Mouse (Mus musculus): ENCODE data around the gene Icam1. TPM values are rescaled to one million over a fixed set of nuclear protein-coding genes. Genes with fewer than 3 reads are reported as not detected.

The Icam1 gene
- polyA plus RNA-seq, 1 experiment, result 13.1 TPM

DNA sequence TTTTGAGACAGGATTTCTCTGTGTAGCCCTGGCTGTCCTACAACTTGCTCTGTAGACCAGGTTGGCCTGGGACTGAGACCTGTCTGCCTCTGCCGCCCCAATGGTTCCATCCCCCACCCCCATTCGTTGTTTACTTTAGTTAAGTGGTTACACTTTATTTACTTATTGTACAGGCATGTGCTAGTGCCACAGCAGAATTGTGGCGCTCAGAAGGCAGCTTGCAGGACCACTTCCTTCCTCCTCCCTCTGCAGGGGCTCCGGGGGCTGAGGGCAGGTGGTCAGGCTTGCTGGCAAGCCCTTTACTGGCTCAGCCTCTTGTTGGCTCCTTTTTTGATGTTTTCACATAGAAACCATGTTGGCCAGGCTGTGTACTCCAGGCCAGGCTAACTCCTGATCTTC is 1.4 kb downstream of the Icam1 start:
- 37% methylated on average over 4 of the region's 4 CpGs for WGBS

GRCm38 (mm10) chr9:21018600-21018999 is 2.8 kb downstream of the Icam1 start:
- 65% methylated on average over 2 of the region's 2 CpGs for WGBS
- DNase-seq (ENCODE audit: low read depth, low spot score), result no peak

More for the DNA sequence above, 1.4 kb downstream of the Icam1 start:
- no peak for DNase-seq (ENCODE audit: low read depth, low spot score)

DNA sequence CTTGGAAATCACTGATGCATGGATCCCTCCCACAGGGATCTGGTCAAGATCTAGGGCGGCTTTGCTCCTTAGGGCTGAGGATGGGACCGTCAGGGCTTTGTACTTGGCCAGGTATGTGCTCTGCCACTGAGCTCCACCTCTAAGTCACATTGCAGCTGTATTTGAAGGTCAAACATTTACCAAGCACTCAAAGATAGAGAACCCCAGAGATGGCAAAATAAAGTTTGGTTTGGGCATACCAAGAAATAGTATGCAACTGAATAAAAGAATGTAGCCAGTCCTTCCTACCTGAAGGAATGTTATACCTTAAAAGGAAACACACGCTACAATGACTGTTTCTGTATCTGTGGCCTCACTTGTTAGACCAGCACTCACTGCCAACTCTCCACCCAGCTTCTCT is 5.6 kb downstream of the Icam1 start:
- WGBS, result 87% methylated on average over 3 of the region's 3 CpGs
- DNase-seq (ENCODE audit: low read depth, low spot score), result no peak

DNA sequence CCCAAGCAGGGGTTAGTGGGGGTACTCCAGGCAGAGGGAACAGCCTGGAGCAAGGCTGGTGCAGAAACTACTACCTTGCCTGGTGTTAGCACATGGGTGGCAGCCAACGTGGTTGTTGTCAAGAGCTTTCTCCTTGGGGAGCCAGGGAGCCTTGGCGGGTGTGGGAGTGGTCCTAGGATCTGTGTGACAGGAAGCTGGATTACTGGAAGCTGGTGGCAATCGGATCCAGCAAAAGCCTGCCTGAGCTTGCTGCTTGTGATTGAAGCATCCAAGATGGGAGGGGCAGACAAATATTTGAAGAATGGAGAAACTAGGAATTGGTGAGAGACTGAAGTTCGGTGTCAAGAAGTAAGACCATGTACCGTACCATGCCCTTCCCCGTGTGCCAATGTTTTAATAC is 6.5 kb downstream of the Icam1 start:
- no peak for DNase-seq (ENCODE audit: low read depth, low spot score)
- WGBS, result 49% methylated on average over 6 of the region's 6 CpGs

- WGBS, result 92% methylated on average over 1 of the region's 1 CpGs
- no peak for DNase-seq (ENCODE audit: low read depth, low spot score)
These were observed 6.9 kb downstream of the Icam1 start for GRCm38 (mm10) chr9:21022726-21023125.

- DNase-seq (ENCODE audit: low read depth, low spot score), result no peak
- WGBS, result 46% methylated on average over 19 of the region's 19 CpGs
These were observed 9.5 kb downstream of the Icam1 start for GRCm38 (mm10) chr9:21025258-21025810.

DNA sequence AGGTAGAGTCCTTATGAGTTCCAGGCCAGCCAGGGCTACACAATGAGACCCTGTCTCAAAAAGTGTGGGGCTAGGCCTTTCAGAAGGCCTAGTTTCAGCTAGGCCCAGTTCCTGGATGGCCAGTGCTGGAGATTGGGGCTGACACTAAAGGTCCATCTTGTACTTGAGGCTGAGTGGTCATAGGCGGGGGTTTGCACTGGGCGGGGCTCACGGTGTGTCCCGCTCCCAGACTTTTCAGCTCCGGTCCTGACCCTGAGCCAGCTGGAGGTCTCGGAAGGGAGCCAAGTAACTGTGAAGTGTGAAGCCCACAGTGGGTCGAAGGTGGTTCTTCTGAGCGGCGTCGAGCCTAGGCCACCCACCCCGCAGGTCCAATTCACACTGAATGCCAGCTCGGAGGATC is 11.1 kb downstream of the Icam1 start:
- DNase-seq (ENCODE audit: low read depth, low spot score), result no peak
- WGBS, result 87% methylated on average over 12 of the region's 12 CpGs

DNA sequence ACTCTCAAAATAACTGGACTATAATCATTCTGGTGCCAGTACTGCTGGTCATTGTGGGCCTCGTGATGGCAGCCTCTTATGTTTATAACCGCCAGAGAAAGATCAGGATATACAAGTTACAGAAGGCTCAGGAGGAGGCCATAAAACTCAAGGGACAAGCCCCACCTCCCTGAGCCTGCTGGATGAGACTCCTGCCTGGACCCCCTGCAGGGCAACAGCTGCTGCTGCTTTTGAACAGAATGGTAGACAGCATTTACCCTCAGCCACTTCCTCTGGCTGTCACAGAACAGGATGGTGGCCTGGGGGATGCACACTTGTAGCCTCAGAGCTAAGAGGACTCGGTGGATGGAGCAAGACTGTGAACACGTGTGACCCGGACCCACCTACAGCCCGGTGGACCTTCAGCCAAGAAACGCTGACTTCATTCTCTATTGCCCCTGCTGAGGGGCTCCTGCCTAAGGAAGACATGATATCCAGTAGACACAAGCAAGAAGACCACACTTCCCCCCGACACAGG is 12.0 kb downstream of the Icam1 start:
- no peak for DNase-seq (ENCODE audit: low read depth, low spot score)
- WGBS, result 69% methylated on average over 8 of the region's 8 CpGs

GRCm38 (mm10) chr9:21028560-21029110 is 12.8 kb downstream of the Icam1 start:
- WGBS, result 59% methylated on average over 6 of the region's 6 CpGs
- DNase-seq (ENCODE audit: low read depth, low spot score), result no peak

DNA sequence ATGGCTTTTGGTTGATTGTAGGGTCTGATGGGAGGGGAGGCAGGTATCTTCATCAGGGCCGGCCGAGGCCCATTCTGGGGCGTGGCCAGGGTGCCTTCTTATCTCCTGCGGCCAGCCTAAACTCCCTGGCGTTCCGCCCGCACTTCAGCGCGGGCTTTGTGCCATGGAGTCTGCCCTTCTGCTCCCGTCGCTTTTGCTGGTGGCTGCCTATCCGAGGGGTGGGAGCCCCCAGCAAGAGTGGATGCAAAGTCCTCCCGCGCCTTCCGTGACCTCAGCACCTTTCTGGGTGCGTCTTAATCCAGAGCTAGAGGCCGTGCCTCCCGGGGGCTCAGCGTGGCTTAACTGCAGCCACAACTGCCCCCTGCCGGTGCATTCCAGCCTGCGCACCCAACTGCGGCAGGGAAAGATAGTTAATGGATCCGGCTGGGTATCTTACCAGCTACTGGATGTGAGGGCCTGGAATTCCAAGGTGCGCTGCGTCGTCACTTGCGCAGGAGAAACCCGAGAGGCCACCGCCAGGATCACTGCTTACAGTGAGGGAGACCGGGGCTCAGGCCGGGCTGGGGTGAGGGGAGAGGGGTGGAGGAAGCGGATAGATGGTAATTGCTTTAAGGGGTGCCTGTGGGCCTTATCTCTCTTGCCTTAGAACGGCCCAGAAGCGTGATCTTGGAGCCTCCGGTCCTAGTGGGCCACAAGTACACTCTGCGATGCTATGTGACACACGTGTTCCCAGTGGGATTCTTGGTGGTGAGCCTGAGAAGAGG is 13.7 kb downstream of the Icam1 start, which contains the start of gene Icam4:
Gene Icam4 (plus strand): TSS at position 83 of the 764 bp plus-strand sequence.
- 2% methylated on average over 37 of the region's 37 CpGs for WGBS
- peak; percentile 32 for DNase-seq (ENCODE audit: low read depth, low spot score)

GRCm38 (mm10) chr9:21030055-21030600 is 14.3 kb downstream of the Icam1 start:
- no peak for DNase-seq (ENCODE audit: low read depth, low spot score)
- 29% methylated on average over 22 of the region's 22 CpGs for WGBS

- 0% methylated on average over 13 of the region's 13 CpGs for WGBS
- peak; percentile 90 for DNase-seq (ENCODE audit: low read depth, low spot score)
These were observed 15.0 kb downstream of the Icam1 start for GRCm38 (mm10) chr9:21030781-21031250.

DNA sequence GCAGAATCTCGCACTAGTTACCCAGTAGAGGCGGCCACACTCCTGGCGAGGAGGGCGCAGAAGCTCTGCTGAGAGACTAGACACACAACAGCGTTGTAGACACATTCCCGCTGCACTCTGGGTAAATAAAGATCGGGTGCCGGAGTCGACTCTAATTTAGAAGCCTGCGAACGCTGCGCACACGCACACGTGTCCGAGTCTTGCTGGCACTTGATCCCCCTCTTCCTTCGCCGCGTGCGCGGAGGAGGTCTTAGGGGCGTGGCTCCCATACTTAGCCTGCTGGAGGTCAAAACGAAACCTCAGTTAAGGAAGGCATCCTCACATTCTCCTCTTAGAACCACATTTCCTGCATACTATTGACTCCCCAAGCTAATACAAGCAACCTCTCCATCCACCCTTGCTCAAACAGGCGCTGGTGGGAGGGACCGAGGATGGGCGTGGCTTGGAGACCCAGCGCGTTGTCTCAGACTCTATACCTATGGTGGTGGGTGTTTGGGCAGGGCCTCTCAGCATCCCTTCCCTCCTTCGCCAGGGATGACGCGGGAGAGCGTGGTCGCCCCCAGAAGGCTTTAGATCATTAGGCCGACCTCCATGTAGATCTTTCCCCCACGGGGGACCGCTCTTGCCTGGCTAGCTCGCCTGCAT is 15.6 kb downstream of the Icam1 start:
- under 1% methylated on average over 36 of the region's 36 CpGs for WGBS
- DNase-seq (ENCODE audit: low read depth, low spot score), result no peak

GRCm38 (mm10) chr9:21031896-21032351 is 16.1 kb downstream of the Icam1 start, which contains the start of gene Icam5:
Gene Icam5, plus strand, starts transcription at chr9:21032073.
- DNase-seq (ENCODE audit: low read depth, low spot score), result no peak
- WGBS, result 1% methylated on average over 35 of the region's 35 CpGs

DNA sequence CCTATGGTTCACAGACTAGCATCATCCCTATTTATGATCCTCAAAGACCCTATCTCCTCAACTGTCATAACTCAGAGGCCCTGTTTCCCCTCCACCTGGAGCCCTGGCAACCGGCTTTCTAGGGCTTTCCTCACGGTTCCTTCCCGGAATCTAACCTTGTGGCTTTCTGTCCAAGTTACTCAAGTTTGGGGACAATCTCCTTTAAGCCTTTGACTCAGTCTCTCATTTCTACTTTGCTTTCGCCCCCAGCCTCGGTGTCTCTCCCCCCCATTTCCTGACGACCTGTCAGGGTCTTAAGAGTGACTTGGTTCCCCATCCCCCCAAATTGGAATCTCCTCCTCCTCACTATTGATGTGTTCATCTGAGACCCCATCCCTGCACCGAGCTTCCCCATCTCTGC is 16.7 kb downstream of the Icam1 start:
- WGBS, result 3% methylated on average over 7 of the region's 7 CpGs
- no peak for DNase-seq (ENCODE audit: low read depth, low spot score)

DNA sequence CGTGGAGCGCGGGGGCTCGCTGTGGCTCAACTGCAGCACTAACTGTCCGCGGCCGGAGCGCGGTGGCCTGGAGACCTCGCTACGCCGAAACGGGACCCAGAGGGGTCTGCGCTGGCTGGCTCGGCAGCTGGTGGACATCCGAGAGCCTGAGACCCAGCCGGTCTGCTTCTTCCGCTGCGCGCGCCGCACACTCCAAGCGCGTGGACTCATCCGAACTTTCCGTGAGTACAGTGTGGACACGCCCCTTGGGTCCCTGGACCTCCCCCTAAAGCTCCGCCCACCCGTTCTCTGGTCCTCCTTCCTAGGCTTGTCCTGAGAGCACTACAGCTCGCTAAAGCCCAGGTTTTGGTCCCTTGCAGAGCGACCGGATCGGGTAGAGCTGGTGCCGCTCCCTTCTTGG is 17.4 kb downstream of the Icam1 start:
- under 1% methylated on average over 34 of the region's 34 CpGs for WGBS
- peak; percentile 73 for DNase-seq (ENCODE audit: low read depth, low spot score)

DNA sequence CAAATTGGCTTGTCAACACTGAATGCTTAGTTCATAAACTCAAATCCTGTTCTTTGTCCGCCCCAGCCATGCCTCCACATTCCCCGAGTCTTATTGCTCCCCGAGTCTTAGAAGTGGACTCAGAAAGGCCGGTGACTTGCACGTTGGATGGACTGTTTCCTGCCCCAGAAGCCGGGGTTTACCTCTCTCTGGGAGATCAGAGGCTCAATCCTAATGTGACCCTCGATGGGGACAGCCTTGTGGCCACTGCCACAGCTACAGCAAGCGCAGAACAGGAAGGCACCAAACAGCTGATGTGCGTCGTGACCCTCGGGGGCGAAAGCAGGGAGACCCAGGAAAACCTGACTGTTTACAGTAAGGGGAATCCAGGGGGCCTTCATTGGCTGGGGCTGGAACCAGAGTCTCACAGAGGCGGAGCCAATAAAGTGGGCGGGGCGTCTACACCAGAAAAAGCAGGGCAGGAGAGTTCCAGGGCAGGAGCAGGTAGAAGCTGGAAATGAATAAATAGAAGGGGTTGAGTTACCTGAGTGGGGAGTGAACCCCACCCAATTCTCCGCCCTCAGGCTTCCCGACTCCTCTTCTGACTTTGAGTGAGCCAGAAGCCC is 18.8 kb downstream of the Icam1 start:
- no peak for DNase-seq (ENCODE audit: low read depth, low spot score)
- WGBS, result 10% methylated on average over 17 of the region's 17 CpGs

- no peak for DNase-seq (ENCODE audit: low read depth, low spot score)
- 45% methylated on average over 9 of the region's 9 CpGs for WGBS
These were observed 19.8 kb downstream of the Icam1 start for GRCm38 (mm10) chr9:21035586-21035985.

DNA sequence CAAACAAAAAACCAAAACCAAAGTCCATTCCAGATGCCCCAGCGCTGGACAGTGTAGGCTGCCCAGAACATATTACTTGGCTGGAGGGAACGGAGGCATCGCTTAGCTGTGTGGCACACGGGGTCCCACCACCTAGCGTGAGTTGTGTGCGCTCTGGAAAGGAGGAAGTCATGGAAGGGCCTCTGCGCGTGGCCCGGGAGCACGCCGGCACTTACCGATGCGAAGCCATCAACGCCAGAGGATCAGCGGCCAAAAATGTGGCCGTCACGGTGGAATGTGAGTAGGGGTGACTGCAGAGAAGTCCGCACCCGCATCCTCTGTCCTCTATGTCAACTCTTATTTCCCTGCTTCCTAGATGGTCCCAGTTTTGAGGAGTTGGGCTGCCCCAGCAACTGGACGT is 20.4 kb downstream of the Icam1 start:
- DNase-seq (ENCODE audit: low read depth, low spot score), result no peak

More for the DNA sequence above, 20.4 kb downstream of the Icam1 start:
- 18% methylated on average over 20 of the region's 20 CpGs for WGBS
